Mouse (Mus musculus) small intestine, adult 2 months (tissue): ENCODE data around the gene Serpina10.
"Not testable (repeated sequence)": the region's sequence is repeated elsewhere in the genome, so short reads cannot be mapped to it uniquely, and the experiment has no call there.

Experiments used
- CTCF ChIP-seq: fragments of 200-500 bp; IDR thresholded peaks from 2 replicates; pipeline ENCODE4 v1.5.1; 2012; ENCODE audit warnings: low read depth, mild to moderate bottlenecking, control low read depth, inconsistent platforms, low read length, moderate library complexity, mixed read lengths; ENCODE audit not compliant: insufficient replicate concordance, insufficient read length; ENCODE audit errors: extremely low read depth
- POLR2A ChIP-seq: fragments of 200-500 bp; IDR thresholded peaks from 2 replicates; pipeline ENCODE4 v1.6.1; 2012; ENCODE audit warnings: low read depth, mild to moderate bottlenecking, control low read depth, inconsistent platforms, low read length, moderate library complexity

DNA sequence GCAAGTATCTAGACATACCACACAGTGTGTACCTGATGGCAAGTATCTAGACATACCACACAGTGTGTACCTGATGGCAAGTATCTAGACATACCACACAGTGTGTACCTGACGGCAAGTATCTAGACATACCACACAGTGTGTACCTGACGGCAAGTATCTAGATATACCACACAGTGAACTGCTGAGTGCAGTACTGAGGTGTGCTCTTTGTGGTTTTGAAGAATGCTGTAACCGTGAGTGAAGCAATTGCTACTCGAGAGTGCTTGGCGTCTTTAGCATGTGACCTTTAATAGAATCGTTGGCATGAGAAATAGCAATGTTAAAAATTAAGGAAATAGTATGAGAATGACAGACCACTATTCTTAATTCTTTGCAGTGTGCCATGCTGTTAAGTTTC, 53.1 kb downstream of the Serpina10 start:
- TF ChIP-seq CTCF, POLR2A: not testable (repeated sequence)
